Mouse (Mus musculus) G1E (cell line): Measurements from ENCODE around the gene Mxd4.

Experiments
- CTCF ChIP-seq: IDR thresholded peaks from 2 replicates; pipeline ENCODE4 v1.5.1; 2012; ENCODE audit warnings: low read depth, low read length, inconsistent platforms, mixed read lengths
- POLR2AphosphoS5 ChIP-seq: IDR thresholded peaks from 2 replicates; pipeline ENCODE4 v1.6.1; 2012; ENCODE audit warnings: low read depth, low read length, inconsistent platforms; ENCODE audit not compliant: insufficient replicate concordance

- TF ChIP-seq POLR2AphosphoS5 = no peak
- TF ChIP-seq CTCF = no peak
Measured at GRCm38 (mm10) chr5:34174021-34174420, 13.5 kb downstream of the Mxd4 start.
